Comparison of ENCODE assay signal across 22 mouse cellular contexts in genomic region chr19:57295521-57295920, GRCm38 (mm10).
"Had no signal": no experiment of that assay in that cellular context is flagged by ENCODE, and none has a peak within 500 bp of the region (broad histone marks: within the 10 kb centered on the region; RNA-seq: fewer than 3 reads in every experiment).

No protein-coding gene starts in this region.

- H3K4me3 ChIP-seq: hindbrain, embryonic 13.5 days; hindbrain, embryonic 15.5 days; kidney, embryonic 15.5 days; limb, embryonic 13.5 days; limb, embryonic 15.5 days; liver, embryonic 12.5 days had no signal

- DNase-seq: gastrocnemius, postnatal 14 days; gastrocnemius, postnatal 36 days; heart, adult 18-20 months; heart, postnatal 10 days; heart, postnatal 36 days; kidney, adult 11 months; kidney, adult 2 months; kidney, adult 9 months; kidney, postnatal 14 days; kidney, postnatal 36 days; layer of hippocampus, adult 9-11 months; layer of hippocampus, postnatal 36 days; left cerebral cortex, postnatal 4 days had no signal

- H3K4me1 ChIP-seq: hindbrain, embryonic 15.5 days had no signal

- H3K27ac ChIP-seq: hindbrain, embryonic 13.5 days; hindbrain, embryonic 15.5 days; hindbrain, postnatal 0 days; kidney, embryonic 15.5 days; kidney, postnatal 0 days; limb, embryonic 13.5 days; limb, embryonic 15.5 days; liver, embryonic 12.5 days; liver, embryonic 14.5 days had no signal
